In genomic region chr5:121534521-121534920, GRCm38 (mm10) we compare ENCODE assay signal across 8 mouse cellular contexts. TPM values are rescaled to one million over a fixed set of nuclear protein-coding genes. Genes with fewer than 3 reads are reported as not detected.
DNase-seq lines count a peak whose midpoint lies in the region; ATAC-seq and TF ChIP-seq lines count a peak whose summit lies in the region.

No protein-coding gene starts in this region.

- WGBS in kidney, postnatal 0 days: 89% methylated on average over 5 of the region's 5 CpGs
- 94% methylated on average over 5 of the region's 5 CpGs for WGBS in kidney, embryonic 14.5 days
- 92% methylated on average over 5 of the region's 5 CpGs for WGBS in midbrain, embryonic 16.5 days

- no peaks in the 10 kb centered on the region for H3K27me3 ChIP-seq in kidney, postnatal 0 days (ENCODE audit: insufficient read depth, low read length)
- H3K27me3 ChIP-seq in kidney, embryonic 14.5 days (ENCODE audit: control insufficient read depth, insufficient read depth, low read length): no peaks in the 10 kb centered on the region
- H3K27me3 ChIP-seq in ES-Bruce4 (ENCODE audit: control insufficient read depth, insufficient read depth, low read length, poor library complexity, severe bottlenecking): no peaks in the 10 kb centered on the region
- no peaks in the 10 kb centered on the region for H3K27me3 ChIP-seq in midbrain, embryonic 16.5 days (ENCODE audit: control insufficient read depth, insufficient read depth, low read depth, low read length)

- TF ChIP-seq POLR2A in ES-Bruce4 (IDR thresholded peaks at IDR 0.05; ENCODE audit: insufficient read depth, low read length): no peak
- no peak for TF ChIP-seq POLR2A in cortical plate, adult 2 months (IDR thresholded peaks at IDR 0.05; ENCODE audit: extremely low read depth, insufficient read depth, low read length)

- H3K4me2 ChIP-seq in kidney, postnatal 0 days (ENCODE audit: low read length): no peak overlapping the region
- H3K4me2 ChIP-seq in kidney, embryonic 14.5 days (replicated peaks; ENCODE audit: low read depth, low read length): no peak overlapping the region
- H3K4me2 ChIP-seq in midbrain, embryonic 16.5 days (ENCODE audit: low read length): no peak overlapping the region

- no peaks in the 10 kb centered on the region for H3K4me1 ChIP-seq in kidney, postnatal 0 days (replicated peaks; ENCODE audit: insufficient read depth, low read length)
- H3K4me1 ChIP-seq in kidney, embryonic 14.5 days (ENCODE audit: control insufficient read depth, insufficient read depth, low read length): no peaks in the 10 kb centered on the region
- H3K4me1 ChIP-seq in ES-Bruce4 (ENCODE audit: control insufficient read depth, insufficient read depth, low read length): peaks cover 4% of the 10 kb centered on the region
- H3K4me1 ChIP-seq in cortical plate, adult 2 months (ENCODE audit: control insufficient read depth, insufficient read depth, low read length): no peaks in the 10 kb centered on the region
- H3K4me1 ChIP-seq in midbrain, embryonic 16.5 days (ENCODE audit: control insufficient read depth, insufficient read depth, low read length): no peaks in the 10 kb centered on the region

- peak; percentile 49; the same call in 1 of the 2 replicates for TF ChIP-seq CTCF in kidney, postnatal 0 days (IDR thresholded peaks at IDR 0.05; ENCODE audit: low read depth)
- peak; percentile 42 for TF ChIP-seq CTCF in ES-Bruce4 (IDR thresholded peaks at IDR 0.05; ENCODE audit: low read depth, low read length)
- peak; percentile 28; the same call in 1 of the 2 replicates for TF ChIP-seq CTCF in cortical plate, adult 2 months (IDR thresholded peaks at IDR 0.05; ENCODE audit: extremely low read depth, insufficient read depth, low read length)

- DNase-seq in kidney, postnatal 0 days (ENCODE audit: low spot score): no peak
- peak; percentile 54 for DNase-seq in naive thymus-derived CD4-positive, alpha-beta T cell, adult 2 months (ENCODE audit: low read depth)
- DNase-seq in yolk sac, embryonic 10.5 days (ENCODE audit: low spot score): no peak
- no peak for DNase-seq in adrenal gland, postnatal 10 days

- ATAC-seq in kidney, postnatal 0 days (replicated peaks; ENCODE audit: low FRiP score, low read depth): no peak
- ATAC-seq in kidney, embryonic 14.5 days (ENCODE audit: low FRiP score, low TSS enrichment): no peak
- ATAC-seq in midbrain, embryonic 16.5 days: no peak

- no peak overlapping the region for H3K27ac ChIP-seq in kidney, postnatal 0 days
- no peak overlapping the region for H3K27ac ChIP-seq in kidney, embryonic 14.5 days (ENCODE audit: low read depth, low read length)
- no peak overlapping the region for H3K27ac ChIP-seq in ES-Bruce4 (ENCODE audit: insufficient read depth, low read length)
- no peak overlapping the region for H3K27ac ChIP-seq in cortical plate, adult 2 months (ENCODE audit: insufficient read depth, low read length)
- H3K27ac ChIP-seq in midbrain, embryonic 16.5 days (ENCODE audit: low read length): no peak overlapping the region

- TF ChIP-seq EP300 in ES-Bruce4 (IDR thresholded peaks at IDR 0.05; ENCODE audit: insufficient read depth, low read depth, low read length): no peak

- H3K36me3 ChIP-seq in kidney, postnatal 0 days (ENCODE audit: insufficient read depth, low read length): peaks cover 47% of the 10 kb centered on the region
- peaks cover 76% of the 10 kb centered on the region for H3K36me3 ChIP-seq in kidney, embryonic 14.5 days (ENCODE audit: control insufficient read depth, insufficient read depth, low read length)
- H3K36me3 ChIP-seq in ES-Bruce4 (ENCODE audit: control insufficient read depth, insufficient read depth, low read length, poor library complexity, severe bottlenecking): peaks cover 33% of the 10 kb centered on the region
- H3K36me3 ChIP-seq in midbrain, embryonic 16.5 days (ENCODE audit: control insufficient read depth, insufficient read depth, low read length): peaks cover 37% of the 10 kb centered on the region

- no peak overlapping the region for H3K4me3 ChIP-seq in kidney, postnatal 0 days (replicated peaks; ENCODE audit: low read depth, low read length)
- H3K4me3 ChIP-seq in kidney, embryonic 14.5 days (ENCODE audit: low read length): no peak overlapping the region
- H3K4me3 ChIP-seq in ES-Bruce4 (ENCODE audit: low read depth, low read length): no peak overlapping the region
- H3K4me3 ChIP-seq in cortical plate, adult 2 months (ENCODE audit: insufficient read depth, low read length): no peak overlapping the region
- no peak overlapping the region for H3K4me3 ChIP-seq in midbrain, embryonic 16.5 days (ENCODE audit: low read depth, low read length)

- H3K9me3 ChIP-seq in kidney, postnatal 0 days (replicated peaks; ENCODE audit: low read length): no peaks in the 10 kb centered on the region
- H3K9me3 ChIP-seq in kidney, embryonic 14.5 days (ENCODE audit: control insufficient read depth, low read length): no peaks in the 10 kb centered on the region
- no peaks in the 10 kb centered on the region for H3K9me3 ChIP-seq in ES-Bruce4 (replicated peaks; ENCODE audit: control insufficient read depth, insufficient read depth, low read length, poor library complexity, severe bottlenecking)
- no peaks in the 10 kb centered on the region for H3K9me3 ChIP-seq in midbrain, embryonic 16.5 days (replicated peaks; ENCODE audit: control insufficient read depth, low read length, poor library complexity, severe bottlenecking)

- no peak overlapping the region for H3K9ac ChIP-seq in kidney, postnatal 0 days (ENCODE audit: low read depth, low read length)
- no peak overlapping the region for H3K9ac ChIP-seq in kidney, embryonic 14.5 days (ENCODE audit: low read depth, low read length)
- H3K9ac ChIP-seq in ES-Bruce4 (ENCODE audit: low read depth, poor library complexity, severe bottlenecking): no peak overlapping the region
- H3K9ac ChIP-seq in midbrain, embryonic 16.5 days (ENCODE audit: low read depth, low read length): no peak overlapping the region

RNA-seq across cellular contexts. Expression of gene Adam1a, which starts 10.8 kb away (rescaled TPM):
- 0.72 and 1.0 TPM in 2 replicates for polyA plus RNA-seq in kidney, postnatal 0 days (2015; fragmentation: Nextera tagmentation; extraction: Ambion mirVana)
- 1.6 and 2.4 TPM in 2 replicates for polyA plus RNA-seq in kidney, embryonic 14.5 days (2014; fragmentation: Nextera tagmentation; extraction: Ambion mirVana)
- 2.3 TPM in 2 replicates for polyA plus RNA-seq in ES-Bruce4 (2011; ENCODE audit: insufficient read depth, insufficient read length, low read depth, missing spikeins)
- polyA plus RNA-seq in cortical plate, adult 2 months (2012; rRNA removed): 17.3 and 18.9 TPM in 2 replicates
- polyA plus RNA-seq in midbrain, embryonic 16.5 days (2015; fragmentation: Nextera tagmentation; extraction: Ambion mirVana): 4.9 and 6.5 TPM in 2 replicates
- 1 to 10 TPM; 4.1 to 4.7 TPM for total RNA-seq in adrenal gland, postnatal 10 days (2021)

RNA-seq across cellular contexts. Expression of gene Gm42878, which starts 10.8 kb away (rescaled TPM):
- polyA plus RNA-seq in kidney, postnatal 0 days (2015; fragmentation: Nextera tagmentation; extraction: Ambion mirVana): 0.32 TPM in 1 of 2 replicates, not detected in the other
- polyA plus RNA-seq in kidney, embryonic 14.5 days (2014; fragmentation: Nextera tagmentation; extraction: Ambion mirVana): not detected in 2 replicates
- not detected in 2 replicates for polyA plus RNA-seq in ES-Bruce4 (2011; ENCODE audit: insufficient read depth, insufficient read length, low read depth, missing spikeins)
- polyA plus RNA-seq in cortical plate, adult 2 months (2012; rRNA removed): 0.40 TPM in 1 of 2 replicates, not detected in the other
- not detected in 2 replicates for polyA plus RNA-seq in midbrain, embryonic 16.5 days (2015; fragmentation: Nextera tagmentation; extraction: Ambion mirVana)
- under 1 TPM in 1 of 2 experiments, not detected in 1; 1.00 TPM for total RNA-seq in adrenal gland, postnatal 10 days (2021)

RNA-seq across cellular contexts. Expression of gene Mapkapk5, which starts 11.2 kb away (rescaled TPM):
- polyA plus RNA-seq in kidney, postnatal 0 days (2015; fragmentation: Nextera tagmentation; extraction: Ambion mirVana): 35.5 and 40.2 TPM in 2 replicates
- polyA plus RNA-seq in kidney, embryonic 14.5 days (2014; fragmentation: Nextera tagmentation; extraction: Ambion mirVana): 42.2 and 59.7 TPM in 2 replicates
- polyA plus RNA-seq in ES-Bruce4 (2011; ENCODE audit: insufficient read depth, insufficient read length, low read depth, missing spikeins): 74.4 and 75.2 TPM in 2 replicates
- 94.9 and 100 TPM in 2 replicates for polyA plus RNA-seq in cortical plate, adult 2 months (2012; rRNA removed)
- polyA plus RNA-seq in midbrain, embryonic 16.5 days (2015; fragmentation: Nextera tagmentation; extraction: Ambion mirVana): 58.8 and 64.1 TPM in 2 replicates
- 10 to 100 TPM; 82.2 to 90.6 TPM for total RNA-seq in adrenal gland, postnatal 10 days (2021)

RNA-seq across cellular contexts. Expression of gene Adam1b, which starts 31.3 kb away (rescaled TPM):
- 0.12 and 0.28 TPM in 2 replicates for polyA plus RNA-seq in kidney, postnatal 0 days (2015; fragmentation: Nextera tagmentation; extraction: Ambion mirVana)
- 0.08 and 0.09 TPM in 2 replicates for polyA plus RNA-seq in kidney, embryonic 14.5 days (2014; fragmentation: Nextera tagmentation; extraction: Ambion mirVana)
- not detected in 2 replicates for polyA plus RNA-seq in ES-Bruce4 (2011; ENCODE audit: insufficient read depth, insufficient read length, low read depth, missing spikeins)
- polyA plus RNA-seq in cortical plate, adult 2 months (2012; rRNA removed): not detected in 2 replicates
- polyA plus RNA-seq in midbrain, embryonic 16.5 days (2015; fragmentation: Nextera tagmentation; extraction: Ambion mirVana): not detected in 2 replicates
- total RNA-seq in adrenal gland, postnatal 10 days (2021): not detected

RNA-seq across cellular contexts. Expression of gene Aldh2, which starts 59.1 kb away (rescaled TPM):
- polyA plus RNA-seq in kidney, postnatal 0 days (2015; fragmentation: Nextera tagmentation; extraction: Ambion mirVana): 203 and 226 TPM in 2 replicates
- polyA plus RNA-seq in kidney, embryonic 14.5 days (2014; fragmentation: Nextera tagmentation; extraction: Ambion mirVana): 78.8 and 101 TPM in 2 replicates
- 160 and 180 TPM in 2 replicates for polyA plus RNA-seq in ES-Bruce4 (2011; ENCODE audit: insufficient read depth, insufficient read length, low read depth, missing spikeins)
- 198 TPM in 2 replicates for polyA plus RNA-seq in cortical plate, adult 2 months (2012; rRNA removed)
- 129 and 141 TPM in 2 replicates for polyA plus RNA-seq in midbrain, embryonic 16.5 days (2015; fragmentation: Nextera tagmentation; extraction: Ambion mirVana)
- total RNA-seq in adrenal gland, postnatal 10 days (2021): 100 to 1,000 TPM; 712 to 837 TPM
